Comparison of ENCODE assay signal across 8 mouse cellular contexts in genomic region chr4:88033216-88033653, GRCm38 (mm10). TPM values are rescaled to one million over a fixed set of nuclear protein-coding genes. Genes with fewer than 3 reads are reported as not detected.
A peak's percentile ranks its signal among the peaks of the same experiment; 100 is the strongest.
DNase-seq lines count a peak whose midpoint lies in the region; ATAC-seq and TF ChIP-seq lines count a peak whose summit lies in the region.

Gene Mllt3, minus strand, starts transcription at chr4:88033364.

- peaks cover 16% of the 10 kb centered on the region; the same call in 1 of the 2 replicates for H3K4me1 ChIP-seq in embryonic facial prominence, embryonic 14.5 days (ENCODE audit: control insufficient read depth, insufficient read depth, low read length)
- peaks cover 10% of the 10 kb centered on the region for H3K4me1 ChIP-seq in limb, embryonic 14.5 days (ENCODE audit: control insufficient read depth, insufficient read depth, low read length)
- H3K4me1 ChIP-seq in midbrain, postnatal 0 days (ENCODE audit: insufficient read depth, low read length) = peaks cover 14% of the 10 kb centered on the region; the same call in 1 of the 2 replicates

- peak; percentile 92 for DNase-seq in 3T3-L1 (ENCODE audit: low read depth, low spot score)
- DNase-seq in adrenal gland, postnatal 4 days (ENCODE audit: low spot score in 2 of 2) = peak; percentile 93 to 97
- DNase-seq in embryonic facial prominence, embryonic 14.5 days (ENCODE audit: low spot score) = peak; percentile 98
- DNase-seq in heart, adult 8-10 months (ENCODE audit: low spot score) = peak; percentile 94
- peak; percentile 95 for DNase-seq in kidney, adult 9 months
- DNase-seq in limb, embryonic 14.5 days (ENCODE audit: low spot score) = peak; percentile 96
- DNase-seq in midbrain, postnatal 0 days (ENCODE audit: low spot score) = peak; percentile 97
- DNase-seq in spleen, postnatal 14 days (ENCODE audit: low spot score in 2 of 2) = peak; percentile 91 to 93

- no peaks in the 10 kb centered on the region for H3K9me3 ChIP-seq in embryonic facial prominence, embryonic 14.5 days (ENCODE audit: control insufficient read depth, low read length)
- H3K9me3 ChIP-seq in limb, embryonic 14.5 days (ENCODE audit: control insufficient read depth, low read length) = no peaks in the 10 kb centered on the region
- H3K9me3 ChIP-seq in midbrain, postnatal 0 days (ENCODE audit: low read length) = no peaks in the 10 kb centered on the region

- ATAC-seq in embryonic facial prominence, embryonic 14.5 days (ENCODE audit: low read depth) = peak; percentile 94
- ATAC-seq in limb, embryonic 14.5 days (ENCODE audit: low FRiP score, low read depth) = peak; percentile 93
- ATAC-seq in midbrain, postnatal 0 days (ENCODE audit: low FRiP score) = peak; percentile 93

- H3K4me3 ChIP-seq in embryonic facial prominence, embryonic 14.5 days (ENCODE audit: low read depth, low read length) = peak within 1 kb of the TSS; percentile 80
- H3K4me3 ChIP-seq in limb, embryonic 14.5 days (replicated peaks; ENCODE audit: low read length) = peak within 1 kb of the TSS; percentile 83
- peak within 1 kb of the TSS; percentile 80 for H3K4me3 ChIP-seq in midbrain, postnatal 0 days (ENCODE audit: low read depth, low read length)

- H3K27me3 ChIP-seq in embryonic facial prominence, embryonic 14.5 days (replicated peaks; ENCODE audit: control insufficient read depth, insufficient read depth, low read length) = no peaks in the 10 kb centered on the region; the same call in 1 of the 2 replicates
- no peaks in the 10 kb centered on the region for H3K27me3 ChIP-seq in limb, embryonic 14.5 days (ENCODE audit: control insufficient read depth, insufficient read depth, low read length)
- no peaks in the 10 kb centered on the region for H3K27me3 ChIP-seq in midbrain, postnatal 0 days (ENCODE audit: insufficient read depth, low read length)

- peak within 1 kb of the TSS; percentile 95 for H3K27ac ChIP-seq in embryonic facial prominence, embryonic 14.5 days (replicated peaks; ENCODE audit: low read depth, low read length)
- H3K27ac ChIP-seq in limb, embryonic 14.5 days (replicated peaks; ENCODE audit: low read depth, low read length) = peak within 1 kb of the TSS; percentile 88
- H3K27ac ChIP-seq in midbrain, postnatal 0 days (ENCODE audit: low read depth, low read length) = peak within 1 kb of the TSS; percentile 86

- peak within 1 kb of the TSS; percentile 91 for H3K9ac ChIP-seq in embryonic facial prominence, embryonic 14.5 days (ENCODE audit: low read depth, low read length)
- H3K9ac ChIP-seq in limb, embryonic 14.5 days (ENCODE audit: low read depth, low read length, severe bottlenecking) = peak within 1 kb of the TSS; percentile 79
- peak within 1 kb of the TSS; percentile 74 for H3K9ac ChIP-seq in midbrain, postnatal 0 days (replicated peaks; ENCODE audit: low read length, poor library complexity, severe bottlenecking)

- TF ChIP-seq POLR2A in limb, embryonic 14.5 days (IDR thresholded peaks at IDR 0.05; ENCODE audit: borderline replicate concordance, extremely low read depth, insufficient read depth, insufficient read length) = no peak

- TF ChIP-seq CTCF in midbrain, postnatal 0 days (IDR thresholded peaks at IDR 0.05) = peak; percentile 33

- peak within 1 kb of the TSS; percentile 92 for H3K4me2 ChIP-seq in embryonic facial prominence, embryonic 14.5 days (ENCODE audit: low read depth, low read length)
- H3K4me2 ChIP-seq in limb, embryonic 14.5 days (replicated peaks; ENCODE audit: low read depth, low read length, severe bottlenecking) = peak within 1 kb of the TSS; percentile 92
- H3K4me2 ChIP-seq in midbrain, postnatal 0 days (ENCODE audit: low read depth, low read length, poor library complexity, severe bottlenecking) = peak within 1 kb of the TSS; percentile 78

- 0% methylated on average over 17 of the region's 37 CpGs for WGBS in embryonic facial prominence, embryonic 14.5 days
- under 1% methylated on average over 30 of the region's 37 CpGs for WGBS in limb, embryonic 14.5 days
- WGBS in midbrain, postnatal 0 days = under 1% methylated on average over 37 of the region's 37 CpGs

- H3K36me3 ChIP-seq in embryonic facial prominence, embryonic 14.5 days (ENCODE audit: control insufficient read depth, insufficient read depth, low read length) = peaks cover 13% of the 10 kb centered on the region; the same call in 1 of the 2 replicates
- H3K36me3 ChIP-seq in limb, embryonic 14.5 days (ENCODE audit: control insufficient read depth, insufficient read depth, low read length) = no peaks in the 10 kb centered on the region
- H3K36me3 ChIP-seq in midbrain, postnatal 0 days (ENCODE audit: insufficient read depth, low read length) = no peaks in the 10 kb centered on the region

RNA-seq across cellular contexts. Expression of gene Mllt3, which starts in this region (rescaled TPM):
- 10 to 100 TPM; 21.9 to 25.9 TPM for total RNA-seq in adrenal gland, postnatal 4 days (2021)
- 47.6 and 55.0 TPM in 2 replicates for polyA plus RNA-seq in embryonic facial prominence, embryonic 14.5 days (2014; fragmentation: Nextera tagmentation; extraction: Ambion mirVana)
- 10 to 100 TPM; 14.6 to 17.5 (median 15.6) TPM for total RNA-seq in heart, adult 8-10 months (2022)
- 22.2 and 23.4 TPM in 2 replicates for polyA plus RNA-seq in limb, embryonic 14.5 days (2012; rRNA removed)
- polyA plus RNA-seq in limb, embryonic 14.5 days (2014; fragmentation: Nextera tagmentation; extraction: Ambion mirVana) = 41.3 and 41.6 TPM in 2 replicates
- total RNA-seq in midbrain, postnatal 0 days (2014; rRNA removed) = 24.8 and 29.2 TPM in 2 replicates
- 46.9 and 57.8 TPM in 2 replicates for polyA plus RNA-seq in midbrain, postnatal 0 days (2015; fragmentation: Nextera tagmentation; extraction: Ambion mirVana)

Comparison
In these comparisons a context has a peak if more than half of its experiments do, and no peak if none do; other contexts are left out.
1. Peak in every context shown above with its lines: DNase-seq, ATAC-seq, H3K4me3 ChIP-seq and H3K27ac ChIP-seq.